Mouse (Mus musculus): ENCODE data around the gene Cyp2c23. TPM values are rescaled to one million over a fixed set of nuclear protein-coding genes. Genes with fewer than 3 reads are reported as not detected.

The Cyp2c23 gene
- polyA plus RNA-seq (2014; fragmentation: Nextera tagmentation; extraction: Ambion mirVana): 0.20 TPM in 1 of 2 replicates, not detected in the other

- Histone ChIP-seq H3K9ac (ENCODE audit: low read depth, low read length) (no peak within 1 kb of the TSS), H3K36me3 (ENCODE audit: control insufficient read depth, insufficient read depth, low read length) (no peaks in the 10 kb centered on the region), H3K4me1 (ENCODE audit: control insufficient read depth, insufficient read depth, low read length) (no peaks in the 10 kb centered on the region; the same call in 1 of the 2 replicates), H3K27me3 (ENCODE audit: control insufficient read depth, insufficient read depth, low read length) (no peaks in the 10 kb centered on the region), H3K27ac (ENCODE audit: low read depth, low read length) (no peak within 1 kb of the TSS), H3K4me3 (ENCODE audit: low read depth, low read length) (no peak within 1 kb of the TSS), H3K9me3 (replicated peaks; ENCODE audit: control insufficient read depth, low read length) (no peaks in the 10 kb centered on the region), H3K4me2 (no peak within 1 kb of the TSS)
- WGBS (ENCODE audit: insufficient replicate concordance): 67% methylated on average over 8 of the region's 8 CpGs
- ATAC-seq (replicated peaks; ENCODE audit: insufficient number of reproducible peaks, low FRiP score, low TSS enrichment): no peak
These were observed at the start of gene Cyp2c23 for GRCm38 (mm10) chr19:44028972-44029371. Gene Cyp2c23 (minus strand): TSS chr19:44029208.

- no peak overlapping the region for H3K9ac ChIP-seq (ENCODE audit: low read depth, low read length)
- no peaks in the 10 kb centered on the region for H3K27me3 ChIP-seq (ENCODE audit: control insufficient read depth, insufficient read depth, low read length)
- WGBS (ENCODE audit: insufficient replicate concordance): 85% methylated on average over 4 of the region's 4 CpGs
- no peak overlapping the region for H3K4me3 ChIP-seq (ENCODE audit: low read depth, low read length)
- no peak overlapping the region for H3K27ac ChIP-seq (ENCODE audit: low read depth, low read length)
- no peak overlapping the region for H3K4me2 ChIP-seq
- ATAC-seq (replicated peaks; ENCODE audit: insufficient number of reproducible peaks, low FRiP score, low TSS enrichment): no peak
- peaks cover 9% of the 10 kb centered on the region for H3K36me3 ChIP-seq (ENCODE audit: control insufficient read depth, insufficient read depth, low read length)
- no peaks in the 10 kb centered on the region for H3K4me1 ChIP-seq (ENCODE audit: control insufficient read depth, insufficient read depth, low read length)
- H3K9me3 ChIP-seq (replicated peaks; ENCODE audit: control insufficient read depth, low read length): no peaks in the 10 kb centered on the region
These were observed 48.0 kb upstream of the Cyp2c23 start for GRCm38 (mm10) chr19:44077024-44077423.

- Histone ChIP-seq H3K4me1 (ENCODE audit: control insufficient read depth, insufficient read depth, low read length) (no peaks in the 10 kb centered on the region), H3K9ac (ENCODE audit: low read depth, low read length) (no peak overlapping the region), H3K4me2 (no peak overlapping the region), H3K36me3 (ENCODE audit: control insufficient read depth, insufficient read depth, low read length) (peaks cover 9% of the 10 kb centered on the region), H3K27me3 (ENCODE audit: control insufficient read depth, insufficient read depth, low read length) (no peaks in the 10 kb centered on the region), H3K4me3 (ENCODE audit: low read depth, low read length) (no peak overlapping the region), H3K27ac (ENCODE audit: low read depth, low read length) (no peak overlapping the region), H3K9me3 (replicated peaks; ENCODE audit: control insufficient read depth, low read length) (no peaks in the 10 kb centered on the region)
- no peak for ATAC-seq (replicated peaks; ENCODE audit: insufficient number of reproducible peaks, low FRiP score, low TSS enrichment)
- whole genome bisulfite sequencing (ENCODE audit: insufficient replicate concordance): 89% methylated on average over 9 of the region's 9 CpGs
These were observed 47.4 kb upstream of the Cyp2c23 start for GRCm38 (mm10) chr19:44076457-44076856.

GRCm38 (mm10) chr19:44074986-44075385, 46.0 kb upstream of the Cyp2c23 start:
- Histone ChIP-seq H3K9me3 (replicated peaks; ENCODE audit: control insufficient read depth, low read length) (no peaks in the 10 kb centered on the region), H3K27ac (ENCODE audit: low read depth, low read length) (no peak overlapping the region), H3K4me3 (ENCODE audit: low read depth, low read length) (no peak overlapping the region), H3K9ac (ENCODE audit: low read depth, low read length) (no peak overlapping the region), H3K4me2 (no peak overlapping the region), H3K36me3 (ENCODE audit: control insufficient read depth, insufficient read depth, low read length) (peaks cover 7% of the 10 kb centered on the region), H3K27me3 (ENCODE audit: control insufficient read depth, insufficient read depth, low read length) (no peaks in the 10 kb centered on the region), H3K4me1 (ENCODE audit: control insufficient read depth, insufficient read depth, low read length) (no peaks in the 10 kb centered on the region)
- 77% methylated on average over 11 of the region's 11 CpGs for WGBS (ENCODE audit: insufficient replicate concordance)
- ATAC-seq (replicated peaks; ENCODE audit: insufficient number of reproducible peaks, low FRiP score, low TSS enrichment): no peak

- H3K4me2 ChIP-seq: no peak overlapping the region
- no peaks in the 10 kb centered on the region for H3K9me3 ChIP-seq (replicated peaks; ENCODE audit: control insufficient read depth, low read length)
- 68% methylated on average over 5 of the region's 5 CpGs for WGBS (ENCODE audit: insufficient replicate concordance)
- H3K4me3 ChIP-seq (ENCODE audit: low read depth, low read length): no peak overlapping the region
- ATAC-seq (replicated peaks; ENCODE audit: insufficient number of reproducible peaks, low FRiP score, low TSS enrichment): no peak
- H3K36me3 ChIP-seq (ENCODE audit: control insufficient read depth, insufficient read depth, low read length): 0 out of 2 replicates have a peak, but pooled peaks cover 2% of the 10 kb centered on the region
- peaks cover 3% of the 10 kb centered on the region; the same call in 1 of the 2 replicates for H3K4me1 ChIP-seq (ENCODE audit: control insufficient read depth, insufficient read depth, low read length)
- H3K27ac ChIP-seq (ENCODE audit: low read depth, low read length): no peak overlapping the region
- H3K9ac ChIP-seq (ENCODE audit: low read depth, low read length): no peak overlapping the region
- H3K27me3 ChIP-seq (ENCODE audit: control insufficient read depth, insufficient read depth, low read length): no peaks in the 10 kb centered on the region
These were observed 42.2 kb upstream of the Cyp2c23 start for GRCm38 (mm10) chr19:44071166-44071565.

- Histone ChIP-seq H3K9me3 (replicated peaks; ENCODE audit: control insufficient read depth, low read length) (no peaks in the 10 kb centered on the region), H3K4me1 (ENCODE audit: control insufficient read depth, insufficient read depth, low read length) (peaks cover 3% of the 10 kb centered on the region; the same call in 1 of the 2 replicates), H3K4me2 (peak overlapping the region; percentile 98), H3K4me3 (ENCODE audit: low read depth, low read length) (peak overlapping the region; percentile 81), H3K36me3 (ENCODE audit: control insufficient read depth, insufficient read depth, low read length) (no peaks in the 10 kb centered on the region), H3K9ac (ENCODE audit: low read depth, low read length) (peak overlapping the region; percentile 84), H3K27me3 (ENCODE audit: control insufficient read depth, insufficient read depth, low read length) (no peaks in the 10 kb centered on the region), H3K27ac (ENCODE audit: low read depth, low read length) (0 out of 2 replicates have a peak overlapping the region, but pooled peaks have one; percentile 15)
- WGBS (ENCODE audit: insufficient replicate concordance): 8% methylated on average over 4 of the region's 4 CpGs
- no peak for ATAC-seq (replicated peaks; ENCODE audit: insufficient number of reproducible peaks, low FRiP score, low TSS enrichment)
These were observed 40.9 kb upstream of the Cyp2c23 start for GRCm38 (mm10) chr19:44069914-44070232.

GRCm38 (mm10) chr19:44069121-44069913, 40.3 kb upstream of the Cyp2c23 start, which contains the start of gene Erlin1:
Gene Erlin1 (minus strand): TSS chr19:44069785.
- Histone ChIP-seq H3K4me2 (peak within 1 kb of the TSS; percentile 98), H3K4me3 (ENCODE audit: low read depth, low read length) (peak within 1 kb of the TSS; percentile 81), H3K9me3 (replicated peaks; ENCODE audit: control insufficient read depth, low read length) (no peaks in the 10 kb centered on the region), H3K27me3 (ENCODE audit: control insufficient read depth, insufficient read depth, low read length) (no peaks in the 10 kb centered on the region), H3K27ac (ENCODE audit: low read depth, low read length) (peak within 1 kb of the TSS; percentile 15; the same call in 1 of the 2 replicates), H3K36me3 (ENCODE audit: control insufficient read depth, insufficient read depth, low read length) (0 out of 2 replicates have a peak, but pooled peaks cover 2% of the 10 kb centered on the region), H3K9ac (ENCODE audit: low read depth, low read length) (peak within 1 kb of the TSS; percentile 84), H3K4me1 (ENCODE audit: control insufficient read depth, insufficient read depth, low read length) (peaks cover 3% of the 10 kb centered on the region; the same call in 1 of the 2 replicates)
- peak; percentile 90 for ATAC-seq (replicated peaks; ENCODE audit: insufficient number of reproducible peaks, low FRiP score, low TSS enrichment)
- under 1% methylated on average over 73 of the region's 75 CpGs for WGBS (ENCODE audit: insufficient replicate concordance)

- no peak for ATAC-seq (replicated peaks; ENCODE audit: insufficient number of reproducible peaks, low FRiP score, low TSS enrichment)
- Histone ChIP-seq H3K4me2 (peak overlapping the region; percentile 98), H3K9ac (ENCODE audit: low read depth, low read length) (no peak overlapping the region), H3K4me3 (ENCODE audit: low read depth, low read length) (peak overlapping the region; percentile 81; the same call in 1 of the 2 replicates), H3K27ac (ENCODE audit: low read depth, low read length) (no peak overlapping the region), H3K36me3 (ENCODE audit: control insufficient read depth, insufficient read depth, low read length) (0 out of 2 replicates have a peak, but pooled peaks cover 2% of the 10 kb centered on the region), H3K9me3 (replicated peaks; ENCODE audit: control insufficient read depth, low read length) (no peaks in the 10 kb centered on the region), H3K4me1 (ENCODE audit: control insufficient read depth, insufficient read depth, low read length) (peaks cover 3% of the 10 kb centered on the region; the same call in 1 of the 2 replicates), H3K27me3 (ENCODE audit: control insufficient read depth, insufficient read depth, low read length) (no peaks in the 10 kb centered on the region)
- WGBS (ENCODE audit: insufficient replicate concordance): 76% methylated on average over 4 of the region's 4 CpGs
These were observed 39.2 kb upstream of the Cyp2c23 start for GRCm38 (mm10) chr19:44068232-44068631.
